Mouse (Mus musculus) central nervous system, embryonic 14 days (tissue): Measurements from ENCODE around the gene Gpr31b. TPM values are rescaled to one million over a fixed set of nuclear protein-coding genes. Genes with fewer than 3 reads are reported as not detected.

Experiments
- polyA plus RNA-seq: library from polyadenylated mRNA; depleted of rRNA; stranded (reverse); fragments of >200 nt; gene quantifications from 2 replicates; pipeline ENCODE4 v1.2.3, GENCODE M21; 2012; rRNA removed

The Gpr31b gene
- 0.05 TPM in 1 of 2 replicates, not detected in the other for polyA plus RNA-seq

GRCm38 (mm10) chr17:13052124-13052813, at the start of gene Gpr31b:
Gpr31b (minus strand) TSS chr17:13052296.

DNA sequence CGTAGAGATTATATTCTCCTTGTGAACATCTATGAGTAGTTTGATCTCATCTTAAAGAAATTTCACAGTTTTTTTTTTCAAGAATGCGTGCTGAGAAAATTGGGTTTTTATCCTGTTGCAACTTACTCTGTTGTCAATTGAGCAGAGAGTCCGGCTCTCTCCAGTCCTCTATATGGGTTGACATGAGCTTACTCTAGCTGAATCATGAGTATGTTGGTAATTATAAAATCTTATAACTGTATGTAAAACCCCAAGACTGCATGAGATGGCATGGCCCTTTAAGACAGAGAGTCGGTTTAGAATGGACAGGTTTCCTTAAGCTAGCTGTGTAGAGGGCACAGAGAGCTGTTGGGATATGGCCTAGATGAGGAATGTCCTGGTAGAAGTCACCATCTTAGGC, 8.7 kb upstream of the Gpr31b start, which contains the start of gene Tcp10b:
Tcp10b (plus strand) TSS at position 301 of the 400 bp plus-strand sequence.

DNA sequence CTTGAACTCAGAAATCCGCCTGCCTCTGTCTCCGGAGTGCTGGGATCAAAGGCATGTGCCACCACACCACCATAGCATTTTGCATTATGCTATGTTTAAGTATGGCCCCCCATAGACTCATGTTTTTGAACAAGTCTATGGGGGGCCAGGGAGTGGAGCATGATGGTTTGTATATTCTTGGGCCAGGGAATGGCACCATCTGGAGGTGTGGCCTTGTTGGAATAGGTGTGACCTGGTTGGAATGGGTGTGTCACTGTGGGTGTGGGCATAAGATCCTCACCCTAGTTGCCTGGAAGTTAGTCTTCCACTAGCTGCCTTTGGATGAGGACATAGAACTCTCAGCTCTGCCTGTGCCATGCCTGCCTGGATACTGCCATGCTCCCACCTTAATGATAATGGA, 45.5 kb downstream of the Gpr31b start, which contains the start of gene Sod2:
Sod2 (plus strand) TSS at position 301 of the 400 bp plus-strand sequence.

Other genes with a start within 250 kb of the Gpr31b start
- gene Mas1, start 184.2 kb downstream of the Gpr31b start, polyA plus RNA-seq = 0.20 and 0.55 TPM in 2 replicates
- gene Mrgprh, start 176.3 kb downstream of the Gpr31b start, polyA plus RNA-seq = 0.04 and 0.09 TPM in 2 replicates
- gene Pnldc1, start 142.1 kb downstream of the Gpr31b start, polyA plus RNA-seq = 5.7 and 6.9 TPM in 2 replicates
- gene Tcp1, start 136.6 kb downstream of the Gpr31b start, polyA plus RNA-seq = 207 and 213 TPM in 2 replicates
- 67.7 and 70.0 TPM in 2 replicates for gene Mrpl18, start 136.0 kb downstream of the Gpr31b start, polyA plus RNA-seq
- 0.61 TPM in 2 replicates for gene Acat3, start 111.7 kb downstream of the Gpr31b start, polyA plus RNA-seq
- 125 and 134 TPM in 2 replicates for gene Acat2, start 91.5 kb downstream of the Gpr31b start, polyA plus RNA-seq
- 84.6 and 97.5 TPM in 2 replicates for gene Wtap, start 58.1 kb downstream of the Gpr31b start, polyA plus RNA-seq
- 144 and 148 TPM in 2 replicates for gene Sod2, start 45.5 kb downstream of the Gpr31b start, polyA plus RNA-seq
- 0.19 and 0.33 TPM in 2 replicates for gene Tcp10b, start 8.8 kb upstream of the Gpr31b start, polyA plus RNA-seq
- 0.04 and 0.07 TPM in 2 replicates for gene Unc93a, start 79.5 kb upstream of the Gpr31b start, polyA plus RNA-seq
- gene Smok2a, start 168.9 kb upstream of the Gpr31b start, polyA plus RNA-seq = not detected in 2 replicates
- gene Smok2b, start 178.0 kb upstream of the Gpr31b start, polyA plus RNA-seq = not detected in 2 replicates